Mouse (Mus musculus): ENCODE measurements at regions not wholly inside any gene's neighbourhood (a gene's known extent, or its start where the extent isn't known, plus 50 kb on each side); places are given as distances from the start of the nearest gene placed in this dataset.

DNA sequence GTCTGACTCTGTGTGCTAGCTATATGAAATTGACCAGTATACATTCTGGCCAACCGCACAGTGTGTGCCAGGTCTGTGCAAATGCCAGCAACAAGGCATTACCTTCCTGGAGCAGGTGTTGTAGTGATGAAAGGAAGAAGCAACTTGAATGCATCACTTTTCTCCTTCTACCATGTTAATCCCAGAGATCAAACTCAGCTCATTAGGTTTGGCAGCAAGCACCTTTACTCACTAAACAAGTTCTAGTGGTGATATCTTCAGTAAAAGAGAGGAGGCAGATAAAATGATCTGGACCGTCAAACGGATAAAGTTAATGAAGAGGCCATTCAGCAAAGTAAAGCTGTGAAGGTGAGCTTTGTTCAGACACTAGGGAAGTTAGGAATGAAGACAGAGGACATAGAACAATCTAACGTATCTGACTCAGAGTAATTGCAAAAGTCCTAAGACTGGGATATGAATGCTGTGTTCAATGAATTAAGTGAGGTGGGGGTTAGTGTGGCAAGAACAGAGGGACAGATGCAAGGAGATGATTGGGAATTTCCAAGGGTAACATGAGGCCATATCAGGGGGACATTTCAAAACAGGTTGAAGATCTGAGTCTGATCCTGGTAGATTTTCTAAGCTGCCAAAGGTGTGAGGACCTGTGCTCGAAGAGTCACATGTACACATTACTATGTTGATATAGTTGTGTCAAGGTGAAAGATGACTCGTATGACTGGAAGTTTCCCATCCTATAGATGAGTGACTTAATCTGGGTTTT, 1478.4 kb upstream of the Slc10a2 start:
- no peak for DNase-seq
- intact Hi-C loops (cut with DNase I), result no loop called here

DNA sequence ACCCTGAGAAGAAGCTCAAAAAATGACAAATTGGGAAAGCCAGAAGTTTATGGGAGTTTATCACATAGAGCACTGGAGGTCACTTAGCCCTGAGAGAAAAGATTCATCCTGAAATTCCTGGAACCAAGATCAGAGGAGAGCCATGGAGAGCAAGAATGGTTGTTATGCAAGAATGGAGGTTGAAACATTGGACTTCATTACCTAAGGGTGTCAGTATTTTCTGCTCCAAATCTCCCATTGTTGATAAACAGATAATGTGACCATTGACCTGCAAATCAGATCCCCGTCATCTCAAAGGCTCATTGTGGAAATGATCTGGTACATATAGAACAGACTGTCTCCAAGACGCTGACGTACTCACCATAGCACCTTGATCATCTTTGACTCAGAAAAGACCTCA, 1477.6 kb upstream of the Slc10a2 start:
- intact Hi-C loops (cut with DNase I), result no loop called here
- DNase-seq, result no peak

DNA sequence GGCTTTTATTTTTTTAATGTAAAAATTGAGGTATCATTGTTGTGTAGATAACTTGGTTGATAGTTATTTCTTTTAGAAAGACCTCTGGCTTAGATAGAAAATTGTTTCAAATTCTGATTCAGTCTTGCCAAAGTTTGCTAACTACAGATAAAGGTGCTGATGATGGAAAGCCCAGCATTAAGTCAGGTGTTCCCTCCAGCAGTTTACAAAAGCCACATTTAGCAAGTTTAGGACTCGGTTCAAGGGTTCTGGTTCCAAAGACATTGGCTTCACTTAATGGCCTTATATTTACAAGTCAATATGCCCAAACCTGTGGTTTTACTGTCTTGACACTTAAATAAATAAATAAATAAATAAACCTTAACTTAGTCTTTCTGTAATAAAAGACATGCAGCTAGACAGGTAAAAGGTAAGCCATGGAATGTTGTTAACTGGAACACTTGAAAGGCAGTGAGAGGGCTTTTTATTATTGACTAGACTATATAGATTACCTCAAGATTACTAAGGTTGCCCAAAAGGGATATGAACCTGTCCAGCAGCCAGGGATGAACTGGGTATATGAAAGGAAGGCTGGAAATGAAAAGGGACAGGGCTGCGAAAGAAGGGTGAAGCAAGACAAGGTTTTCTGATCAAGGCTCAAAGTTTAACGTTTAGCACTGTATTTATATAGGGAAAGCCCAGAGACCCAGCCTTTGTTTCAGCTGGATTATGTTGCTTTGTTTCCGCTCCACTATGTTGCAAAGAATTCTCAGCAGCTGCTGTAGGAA, 1472.9 kb upstream of the Slc10a2 start:
- DNase-seq, result no peak
- intact Hi-C loops (cut with DNase I), result no loop called here

DNA sequence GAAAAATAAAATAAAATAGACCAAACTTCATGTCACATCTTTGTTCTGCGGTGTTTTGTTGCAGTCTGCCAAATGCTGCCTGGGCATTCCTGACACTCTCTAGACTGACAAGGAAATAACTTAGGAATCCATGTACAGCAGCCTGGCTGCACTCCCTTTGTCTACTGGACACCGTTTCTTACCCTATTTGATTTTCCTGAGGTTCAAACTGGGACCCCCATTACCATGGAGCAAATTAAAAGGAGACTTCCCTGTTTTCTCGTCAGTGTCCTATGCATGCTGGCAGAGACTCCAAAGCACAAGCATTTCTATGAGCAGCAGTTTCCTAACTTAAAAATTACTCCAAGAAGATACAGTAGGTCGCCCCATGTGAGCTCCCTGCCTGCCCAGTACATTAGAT, 1470.1 kb upstream of the Slc10a2 start:
- intact Hi-C loops (cut with DNase I), result no loop called here
- DNase-seq, result no peak

DNA sequence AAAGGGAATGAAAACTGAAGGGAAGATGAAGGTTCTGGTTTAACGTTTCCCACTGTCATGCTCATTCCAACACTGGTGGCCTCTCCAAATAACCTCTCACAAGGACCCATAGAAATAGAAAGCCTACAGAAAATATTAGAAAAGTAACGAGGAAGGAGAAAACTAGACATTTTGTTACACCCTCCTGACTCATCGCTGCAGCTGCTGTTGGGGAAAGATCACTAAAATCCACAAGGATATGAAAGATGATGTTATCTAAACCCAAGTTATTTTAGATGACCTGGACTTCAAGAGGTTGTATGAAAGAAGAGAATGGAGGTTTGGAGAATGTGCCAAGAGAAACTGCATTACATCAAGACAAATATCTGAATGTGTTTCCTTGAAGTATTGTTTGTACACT, 1468.3 kb upstream of the Slc10a2 start:
- DNase-seq, result no peak
- intact Hi-C loops (cut with DNase I), result no loop called here

DNA sequence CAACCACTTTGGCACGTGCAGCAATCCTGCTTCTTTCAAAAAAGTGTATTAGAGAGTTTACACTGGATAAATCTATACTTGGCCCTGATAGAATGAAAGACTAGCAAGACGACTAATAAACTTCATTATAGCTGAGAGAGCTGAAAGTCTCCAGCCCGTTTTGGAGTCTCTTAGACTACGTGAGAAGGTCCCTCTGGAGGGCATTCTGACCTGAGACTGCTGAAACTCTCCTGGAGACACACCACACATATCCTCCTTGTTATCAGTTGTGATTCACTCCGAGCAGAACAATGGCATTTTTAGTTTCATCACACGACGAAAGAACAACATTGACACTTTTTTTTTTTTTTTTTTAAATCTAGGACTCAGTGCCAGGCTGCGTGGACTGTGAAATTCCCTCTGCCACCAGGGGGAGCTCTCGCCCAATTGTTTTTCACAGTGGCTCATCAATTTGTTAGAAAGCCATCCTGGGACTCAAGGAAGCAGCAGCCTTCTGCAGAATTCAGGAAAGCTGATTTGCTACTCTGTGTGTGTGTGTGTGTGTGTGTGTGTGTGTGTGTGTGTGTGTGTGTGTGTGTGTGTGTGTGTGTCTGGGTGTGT, 1467.0 kb upstream of the Slc10a2 start:
- peak; percentile 85 for DNase-seq
- intact Hi-C loops (cut with DNase I), result no loop called here

DNA sequence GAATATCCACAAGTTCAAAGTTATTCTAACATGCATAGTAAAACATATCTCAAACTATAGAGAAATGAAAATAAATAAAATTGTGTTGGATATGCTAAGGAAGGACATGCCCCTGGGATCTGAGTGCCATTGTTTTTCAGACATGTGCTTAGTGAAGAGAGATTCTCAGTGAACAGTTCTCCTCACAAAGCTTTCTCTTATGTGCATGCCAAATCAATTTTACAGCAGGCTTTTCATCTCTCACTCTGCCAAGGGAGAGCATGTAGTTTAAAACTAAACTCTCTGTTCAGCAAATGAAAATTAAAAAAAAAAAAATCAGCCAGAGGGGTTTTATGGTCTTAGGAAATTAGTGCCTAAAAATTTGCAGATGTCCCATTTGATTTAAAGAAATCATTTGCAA, 1445.8 kb upstream of the Slc10a2 start:
- intact Hi-C loops (cut with DNase I), result no loop called here
- DNase-seq, result no peak

DNA sequence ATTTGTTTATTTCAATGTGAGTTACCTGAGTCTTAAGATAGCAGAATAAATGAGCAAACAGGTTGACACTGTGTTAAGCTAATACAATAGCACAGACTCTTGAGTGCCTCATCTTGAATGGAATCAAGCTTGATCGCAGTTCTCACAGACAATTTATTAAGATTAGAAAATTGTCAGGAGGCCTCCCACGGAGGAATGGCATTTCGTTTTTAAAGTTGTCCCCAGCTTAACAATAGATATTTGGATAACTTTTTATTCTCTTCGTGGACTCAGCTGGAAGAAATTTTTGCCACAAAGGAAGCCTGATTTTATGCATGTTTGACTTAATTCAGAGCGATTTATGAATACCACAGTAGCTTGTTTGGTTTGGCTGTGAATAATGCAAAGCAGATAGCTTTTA, 1422.0 kb upstream of the Slc10a2 start:
- intact Hi-C loops (cut with DNase I), result no loop called here
- DNase-seq, result no peak

DNA sequence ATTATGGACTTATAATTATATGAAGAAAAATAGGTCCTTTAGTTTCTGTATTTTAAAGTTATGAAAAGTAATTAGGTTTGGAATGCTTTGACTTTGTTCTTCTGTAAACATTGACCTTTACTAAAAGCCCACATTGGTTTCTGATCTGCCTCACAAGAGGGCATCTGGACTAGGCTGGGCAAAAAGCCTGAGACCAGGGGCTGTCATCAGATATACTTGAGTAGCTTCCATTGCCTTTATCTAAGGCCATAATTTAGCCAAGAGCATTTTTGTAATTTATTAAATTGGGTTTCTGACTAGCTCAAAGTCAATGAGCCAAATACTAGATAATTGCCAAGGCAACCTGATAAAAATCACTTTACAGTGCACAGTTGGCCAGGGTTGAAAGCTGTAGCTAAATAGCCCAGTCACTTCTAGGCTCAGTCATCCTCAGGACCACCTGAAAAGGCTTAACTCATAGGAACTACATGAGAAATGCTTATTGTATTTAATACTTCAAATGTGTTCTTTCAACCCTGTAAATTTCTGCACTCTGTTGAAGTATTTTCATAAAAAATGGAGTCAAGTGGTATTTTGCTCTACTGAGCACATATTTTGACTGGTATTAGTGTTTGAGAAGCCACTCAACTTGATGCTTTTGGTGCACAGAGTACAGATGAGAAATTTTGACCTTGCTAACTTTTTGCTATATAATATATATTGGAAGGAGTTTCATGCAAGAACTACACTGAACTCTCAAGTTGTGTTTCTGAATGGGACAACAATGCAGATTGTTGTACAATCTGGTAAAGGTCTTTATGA, 1410.9 kb upstream of the Slc10a2 start:
- intact Hi-C loops (cut with DNase I), result no loop called here
- DNase-seq, result no peak

DNA sequence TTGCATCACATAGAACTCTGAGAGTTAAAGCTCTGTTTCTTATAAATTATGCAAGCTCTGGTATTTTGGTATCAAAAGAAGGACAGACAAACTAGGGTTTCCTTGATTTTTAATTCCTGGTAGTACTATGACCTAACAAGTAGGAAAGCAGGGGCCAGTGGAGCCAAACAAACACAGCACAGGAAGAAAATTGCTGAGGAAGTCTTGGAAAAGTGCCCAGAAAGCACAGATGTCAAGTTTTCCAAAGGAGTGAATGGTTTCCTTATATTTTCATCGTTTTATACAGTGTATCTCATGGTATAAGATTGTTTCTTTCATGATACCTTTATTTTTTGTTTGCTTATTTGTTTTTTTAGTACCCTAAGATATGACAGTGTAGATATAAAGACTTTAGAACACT, 1387.3 kb upstream of the Slc10a2 start:
- intact Hi-C loops (cut with DNase I), result no loop called here
- peak; percentile 48 for DNase-seq

DNA sequence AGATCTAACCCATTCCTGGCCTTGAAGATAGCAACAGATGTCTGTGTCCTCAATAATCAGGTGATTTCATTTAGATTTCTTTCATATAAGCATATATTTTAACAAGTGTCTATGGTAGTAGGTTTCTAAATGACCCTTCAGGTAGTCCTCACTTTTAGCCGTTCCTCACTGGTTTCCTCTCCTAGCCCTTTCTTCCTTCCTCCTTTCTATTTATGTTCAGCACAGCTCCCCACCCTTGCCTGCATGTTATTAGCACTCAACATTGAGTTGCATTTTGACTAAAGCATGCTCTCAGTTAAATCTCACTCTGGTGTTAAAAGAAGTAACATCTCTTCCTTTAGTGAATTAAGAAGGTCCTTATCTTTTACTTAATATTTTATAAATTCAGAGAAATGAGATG, 1376.8 kb upstream of the Slc10a2 start:
- intact Hi-C loops (cut with DNase I), result no loop called here
- DNase-seq, result no peak

DNA sequence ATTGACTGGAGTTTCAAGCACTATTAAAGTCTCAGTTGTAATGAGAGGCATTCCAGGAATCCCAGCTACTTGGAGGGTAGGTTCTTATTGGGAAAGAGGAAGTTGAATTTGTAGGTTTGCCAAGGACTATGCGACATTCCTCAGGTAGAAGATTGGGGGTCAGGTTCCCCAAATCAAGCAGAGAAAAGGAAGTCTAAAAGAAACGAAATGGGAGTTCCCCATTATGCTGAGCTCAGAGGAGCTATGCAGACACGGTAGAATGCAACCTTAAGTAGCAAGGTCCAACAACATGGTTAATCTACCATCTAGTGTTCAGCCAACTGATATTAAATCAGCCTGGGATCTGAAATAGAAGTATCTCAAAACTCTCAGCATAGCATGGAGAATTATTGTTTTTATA, 1365.9 kb upstream of the Slc10a2 start:
- intact Hi-C loops (cut with DNase I), result no loop called here
- no peak for DNase-seq

DNA sequence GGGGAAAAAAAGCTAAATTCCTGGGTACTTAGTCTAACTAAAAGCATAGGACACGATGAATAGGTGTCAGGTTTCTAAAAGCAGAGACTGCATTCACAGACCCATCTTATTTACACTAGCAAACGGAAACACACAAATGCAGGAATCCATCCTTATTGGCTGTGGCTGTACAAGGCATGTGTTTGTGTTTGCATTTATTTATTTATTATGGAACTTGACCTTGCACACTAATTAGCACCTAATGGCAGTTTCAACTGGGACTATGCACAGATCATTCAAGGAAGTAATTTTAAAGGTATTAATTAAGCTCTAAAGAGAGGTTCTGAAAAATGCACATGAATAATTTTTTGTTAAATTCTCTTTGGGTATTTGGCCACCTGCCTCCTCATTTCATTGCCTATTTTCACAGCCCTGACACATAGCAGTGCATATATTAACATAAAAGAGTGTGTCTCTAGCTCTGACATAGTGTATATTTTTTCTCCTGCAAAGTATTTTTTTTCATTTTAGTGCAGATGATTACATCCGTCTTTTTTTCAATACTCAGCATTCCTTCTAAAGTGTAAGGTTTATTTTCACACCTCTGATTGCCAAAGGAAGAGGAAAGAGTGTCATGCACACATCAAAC, 1351.5 kb upstream of the Slc10a2 start:
- DNase-seq, result no peak
- intact Hi-C loops (cut with DNase I), result no loop called here

DNA sequence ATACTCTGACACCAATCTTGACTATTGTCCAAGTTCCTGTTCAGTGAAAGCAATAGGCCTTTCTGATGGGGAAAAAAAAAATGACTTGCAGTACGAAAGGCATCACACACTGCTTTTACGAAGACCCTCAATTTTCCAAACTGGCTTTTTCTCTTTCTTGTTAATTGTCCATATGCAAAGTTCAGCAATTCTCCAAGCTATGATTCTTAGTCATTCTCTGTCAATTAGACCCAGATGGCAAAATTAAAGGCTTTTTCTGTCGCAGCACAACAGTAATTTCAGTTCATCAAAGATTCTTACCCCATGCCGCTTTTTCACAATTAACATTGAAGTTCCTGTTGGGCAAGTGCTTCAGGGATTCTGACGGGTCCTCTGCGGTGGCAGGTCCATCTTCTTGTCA, 1343.2 kb upstream of the Slc10a2 start:
- intact Hi-C loops (cut with DNase I), result no loop called here
- DNase-seq, result no peak

DNA sequence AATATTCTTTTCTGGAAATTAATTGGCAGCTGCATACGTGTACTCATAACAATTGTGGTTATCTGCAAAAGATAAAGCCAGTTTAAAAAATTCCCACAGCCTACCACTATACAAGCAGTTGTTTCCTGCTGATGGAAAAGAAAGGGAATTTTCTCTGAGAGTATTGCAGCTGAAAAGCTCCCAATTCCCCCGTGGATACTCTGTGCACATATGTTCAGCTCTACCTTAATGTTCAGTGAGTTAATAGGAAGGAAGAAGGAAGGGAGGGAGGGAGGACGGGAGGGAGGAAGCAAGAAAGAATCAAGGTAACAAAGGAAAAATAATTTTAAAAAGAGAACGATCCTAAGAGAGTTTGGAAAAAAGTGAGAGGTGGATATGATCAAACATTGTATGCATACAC, 1333.9 kb upstream of the Slc10a2 start:
- intact Hi-C loops (cut with DNase I), result no loop called here
- DNase-seq, result no peak
